Mouse (Mus musculus): ENCODE measurements around the gene Aprt. TPM values are rescaled to one million over a fixed set of nuclear protein-coding genes. Genes with fewer than 3 reads are reported as not detected.

The Aprt gene
- polyA plus RNA-seq, 1 experiment: 103 TPM

- DNase-seq (ENCODE audit: low read depth): no peak
- no peak for TF ChIP-seq POLR2A (IDR thresholded peaks at IDR 0.05; ENCODE audit: borderline replicate concordance, extremely low read depth, insufficient read depth, insufficient read length, poor library complexity, severe bottlenecking)
- no peak for TF ChIP-seq CTCF (IDR thresholded peaks at IDR 0.05; ENCODE audit: borderline replicate concordance, extremely low read depth, insufficient read depth, insufficient read length)
Measured at GRCm38 (mm10) chr8:122610612-122611277, 34.0 kb upstream of the Aprt start.

GRCm38 (mm10) chr8:122610209-122610608, 33.5 kb upstream of the Aprt start:
- no peak for DNase-seq (ENCODE audit: low read depth)
- TF ChIP-seq POLR2A (IDR thresholded peaks at IDR 0.05; ENCODE audit: borderline replicate concordance, extremely low read depth, insufficient read depth, insufficient read length, poor library complexity, severe bottlenecking): no peak
- TF ChIP-seq CTCF (IDR thresholded peaks at IDR 0.05; ENCODE audit: borderline replicate concordance, extremely low read depth, insufficient read depth, insufficient read length): no peak

GRCm38 (mm10) chr8:122606810-122607209, 30.1 kb upstream of the Aprt start:
- TF ChIP-seq POLR2A (IDR thresholded peaks at IDR 0.05; ENCODE audit: borderline replicate concordance, extremely low read depth, insufficient read depth, insufficient read length, poor library complexity, severe bottlenecking) (no peak), CTCF (IDR thresholded peaks at IDR 0.05; ENCODE audit: borderline replicate concordance, extremely low read depth, insufficient read depth, insufficient read length) (no peak)
- no peak for DNase-seq (ENCODE audit: low read depth)

GRCm38 (mm10) chr8:122605367-122605766, 28.7 kb upstream of the Aprt start:
- TF ChIP-seq CTCF (IDR thresholded peaks at IDR 0.05; ENCODE audit: borderline replicate concordance, extremely low read depth, insufficient read depth, insufficient read length): no peak
- TF ChIP-seq POLR2A (IDR thresholded peaks at IDR 0.05; ENCODE audit: borderline replicate concordance, extremely low read depth, insufficient read depth, insufficient read length, poor library complexity, severe bottlenecking): no peak
- no peak for DNase-seq (ENCODE audit: low read depth)

- DNase-seq (ENCODE audit: low read depth): no peak
Measured at GRCm38 (mm10) chr8:122604640-122605039, 27.9 kb upstream of the Aprt start.

GRCm38 (mm10) chr8:122600666-122601065, 24.0 kb upstream of the Aprt start:
- no peak for DNase-seq (ENCODE audit: low read depth)
- no peak for TF ChIP-seq CTCF (IDR thresholded peaks at IDR 0.05; ENCODE audit: borderline replicate concordance, extremely low read depth, insufficient read depth, insufficient read length)
- TF ChIP-seq POLR2A (IDR thresholded peaks at IDR 0.05; ENCODE audit: borderline replicate concordance, extremely low read depth, insufficient read depth, insufficient read length, poor library complexity, severe bottlenecking): no peak

More at GRCm38 (mm10) chr8:122604640-122605039, 27.9 kb upstream of the Aprt start:
- TF ChIP-seq POLR2A (IDR thresholded peaks at IDR 0.05; ENCODE audit: borderline replicate concordance, extremely low read depth, insufficient read depth, insufficient read length, poor library complexity, severe bottlenecking) (no peak), CTCF (IDR thresholded peaks at IDR 0.05; ENCODE audit: borderline replicate concordance, extremely low read depth, insufficient read depth, insufficient read length) (no peak)

GRCm38 (mm10) chr8:122596031-122596430, 19.3 kb upstream of the Aprt start:
- DNase-seq (ENCODE audit: low read depth): no peak
- TF ChIP-seq CTCF (IDR thresholded peaks at IDR 0.05; ENCODE audit: borderline replicate concordance, extremely low read depth, insufficient read depth, insufficient read length) (no peak), POLR2A (IDR thresholded peaks at IDR 0.05; ENCODE audit: borderline replicate concordance, extremely low read depth, insufficient read depth, insufficient read length, poor library complexity, severe bottlenecking) (no peak)

GRCm38 (mm10) chr8:122593783-122594507, 17.2 kb upstream of the Aprt start:
- TF ChIP-seq CTCF (IDR thresholded peaks at IDR 0.05; ENCODE audit: borderline replicate concordance, extremely low read depth, insufficient read depth, insufficient read length) (no peak), POLR2A (IDR thresholded peaks at IDR 0.05; ENCODE audit: borderline replicate concordance, extremely low read depth, insufficient read depth, insufficient read length, poor library complexity, severe bottlenecking) (no peak)
- DNase-seq (ENCODE audit: low read depth): peak; percentile 50

- TF ChIP-seq CTCF (IDR thresholded peaks at IDR 0.05; ENCODE audit: borderline replicate concordance, extremely low read depth, insufficient read depth, insufficient read length) (no peak), POLR2A (IDR thresholded peaks at IDR 0.05; ENCODE audit: borderline replicate concordance, extremely low read depth, insufficient read depth, insufficient read length, poor library complexity, severe bottlenecking) (no peak)
- no peak for DNase-seq (ENCODE audit: low read depth)
Measured at GRCm38 (mm10) chr8:122593240-122593639, 16.5 kb upstream of the Aprt start.

GRCm38 (mm10) chr8:122586749-122587148, 10.0 kb upstream of the Aprt start:
- TF ChIP-seq CTCF (IDR thresholded peaks at IDR 0.05; ENCODE audit: borderline replicate concordance, extremely low read depth, insufficient read depth, insufficient read length) (no peak), POLR2A (IDR thresholded peaks at IDR 0.05; ENCODE audit: borderline replicate concordance, extremely low read depth, insufficient read depth, insufficient read length, poor library complexity, severe bottlenecking) (no peak)
- no peak for DNase-seq (ENCODE audit: low read depth)

- peak; percentile 65 for DNase-seq (ENCODE audit: low read depth)
- TF ChIP-seq CTCF (IDR thresholded peaks at IDR 0.05; ENCODE audit: borderline replicate concordance, extremely low read depth, insufficient read depth, insufficient read length): no peak
- no peak for TF ChIP-seq POLR2A (IDR thresholded peaks at IDR 0.05; ENCODE audit: borderline replicate concordance, extremely low read depth, insufficient read depth, insufficient read length, poor library complexity, severe bottlenecking)
Measured at GRCm38 (mm10) chr8:122586171-122586570, 9.5 kb upstream of the Aprt start.

All from brain, embryonic 14.5 days (tissue).